Mouse (Mus musculus) forebrain, embryonic 16.5 days (tissue): ENCODE results near the gene Gad2. TPM values are rescaled to one million over a fixed set of nuclear protein-coding genes. Genes with fewer than 3 reads are reported as not detected.
A peak's percentile ranks its signal among the peaks of the same experiment; 100 is the strongest.

Experiments
- ATAC-seq: fragments of 200-750 bp; cut with Nextera tagmentation; 2 replicates; pipeline ENCODE4 v1.8.0; 2017; ENCODE audit warnings: mild to moderate bottlenecking, moderate library complexity
- H3K27ac ChIP-seq: fragments of 300-500 bp; sonication (generic); 2 replicates; pipeline ENCODE4 v1.5.1; 2014; ENCODE audit warnings: low read length, control low read depth
- H3K27me3 ChIP-seq: fragments of 300-500 bp; sonication (generic); replicated peaks from 2 replicates; pipeline ENCODE4 v1.6.1; 2014; ENCODE audit warnings: low read length; ENCODE audit not compliant: control insufficient read depth, insufficient read depth
- H3K36me3 ChIP-seq: fragments of 300-500 bp; sonication (generic); 2 replicates; pipeline ENCODE4 v1.6.1; 2014; ENCODE audit not compliant: control insufficient read depth, insufficient read depth
- H3K4me1 ChIP-seq: fragments of 300-500 bp; sonication (generic); replicated peaks from 2 replicates; pipeline ENCODE4 v1.6.1; 2014; ENCODE audit warnings: low read length; ENCODE audit not compliant: control insufficient read depth, insufficient read depth
- H3K4me2 ChIP-seq: fragments of 300-500 bp; sonication (generic); 2 replicates; pipeline ENCODE4 v1.6.1; 2014; ENCODE audit warnings: mild to moderate bottlenecking, low read length, control low read depth
- H3K4me3 ChIP-seq: fragments of 300-500 bp; sonication (generic); replicated peaks from 2 replicates; pipeline ENCODE4 v1.5.1; 2014; ENCODE audit warnings: mild to moderate bottlenecking, low read length, control low read depth
- H3K9ac ChIP-seq: fragments of 300-500 bp; sonication (generic); replicated peaks from 2 replicates; pipeline ENCODE4 v1.6.1; 2014; ENCODE audit warnings: low read depth, low read length, control low read depth
- H3K9me3 ChIP-seq: fragments of 300-500 bp; sonication (generic); 2 replicates; pipeline ENCODE4 v1.6.1; 2016; ENCODE audit warnings: low read length; ENCODE audit not compliant: control insufficient read depth
- WGBS: fragments of 180-500 bp; shearing (Covaris S2); extraction: QIAGEN DNeasy Blood & Tissue Kit; methylation state at CpG from one replicate; pipeline ENCODE4 v1.1.7; 2014; 5-methylcytosine and 5-hydroxymethylcytosine counted together
- polyA plus RNA-seq: library from polyadenylated mRNA; unstranded; fragments of >200 nt; fragmentation: Nextera tagmentation; extraction: Ambion mirVana; gene quantifications from 2 replicates; pipeline ENCODE4 v1.2.1, GENCODE M21; 2015

Gad2 gene
- polyA plus RNA-seq, 1 experiment from 2014 or later: 74.4 TPM

GRCm38 (mm10) chr2:22620534-22620933 is 1.5 kb upstream of the Gad2 start:
- H3K36me3 ChIP-seq: no peaks in the 10 kb centered on the region
- peak overlapping the region; percentile 97 for H3K27ac ChIP-seq
- H3K4me3 ChIP-seq: peak overlapping the region; percentile 50
- H3K9me3 ChIP-seq: no peaks in the 10 kb centered on the region
- H3K4me1 ChIP-seq: peaks cover 50% of the 10 kb centered on the region
- peaks cover 22% of the 10 kb centered on the region for H3K27me3 ChIP-seq
- peak overlapping the region; percentile 79 for H3K9ac ChIP-seq
- 3% methylated on average over 7 of the region's 7 CpGs for WGBS
- peak; percentile 16 for ATAC-seq
- H3K4me2 ChIP-seq: peak overlapping the region; percentile 62

DNA sequence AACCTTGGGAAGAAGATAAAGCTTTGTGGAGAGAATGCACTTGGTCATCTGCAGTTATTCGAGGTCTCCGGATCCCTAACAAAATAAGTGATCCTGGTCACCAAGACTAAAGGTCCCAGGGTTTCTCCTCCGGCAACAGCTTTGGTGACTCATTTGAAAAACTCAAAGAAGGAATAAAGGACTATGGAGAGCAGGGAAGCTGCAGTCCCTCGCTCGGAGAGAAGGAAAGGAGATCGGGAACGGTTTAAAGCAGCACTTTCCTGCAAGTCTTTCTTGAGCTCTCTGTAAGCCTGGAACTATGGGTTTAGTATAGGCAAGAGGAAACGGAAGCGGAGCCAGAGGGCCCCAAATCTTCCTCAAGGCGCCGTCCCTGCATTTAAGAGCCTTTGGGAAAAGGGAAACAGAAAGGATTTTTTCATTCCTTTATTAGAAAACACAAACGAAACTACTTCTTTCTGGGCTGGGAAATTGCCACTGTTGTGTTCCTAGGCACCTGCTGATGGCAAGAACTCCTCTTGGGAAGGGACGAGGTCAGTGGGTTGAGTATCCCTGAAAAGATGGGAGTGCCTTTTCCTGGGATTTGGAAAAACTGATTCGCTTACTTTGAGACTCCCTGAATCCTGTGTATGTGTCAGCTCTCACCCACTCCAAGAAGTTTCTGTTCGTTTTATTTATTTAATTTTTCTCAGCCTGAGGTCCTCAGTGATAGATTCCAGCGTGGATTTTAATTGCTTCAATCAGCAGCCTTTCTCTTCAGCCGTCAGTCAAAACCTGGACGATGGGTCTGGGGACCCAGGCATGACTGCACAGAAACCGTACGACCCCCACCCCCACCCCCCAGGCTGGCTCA is 802 bp upstream of the Gad2 start:
- H3K27me3 ChIP-seq: peaks cover 22% of the 10 kb centered on the region
- 6% methylated on average over 20 of the region's 20 CpGs for WGBS
- ATAC-seq: peak; percentile 29

GRCm38 (mm10) chr2:22623111-22624070 is 1.4 kb downstream of the Gad2 start:
- peak overlapping the region; percentile 97 for H3K27ac ChIP-seq
- under 1% methylated on average over 60 of the region's 60 CpGs for WGBS
- ATAC-seq: no peak
- no peaks in the 10 kb centered on the region for H3K36me3 ChIP-seq
- H3K4me2 ChIP-seq: peak overlapping the region; percentile 62
- H3K4me3 ChIP-seq: peak overlapping the region; percentile 50
- no peaks in the 10 kb centered on the region for H3K9me3 ChIP-seq
- H3K9ac ChIP-seq: peak overlapping the region; percentile 79
- peaks cover 47% of the 10 kb centered on the region for H3K4me1 ChIP-seq
- H3K27me3 ChIP-seq: peaks cover 27% of the 10 kb centered on the region

More for the DNA sequence above, 802 bp upstream of the Gad2 start:
- H3K9ac ChIP-seq: peak overlapping the region; percentile 79
- peak overlapping the region; percentile 62 for H3K4me2 ChIP-seq
- peak overlapping the region; percentile 50 for H3K4me3 ChIP-seq
- H3K9me3 ChIP-seq: no peaks in the 10 kb centered on the region
- H3K4me1 ChIP-seq: peaks cover 50% of the 10 kb centered on the region
- H3K36me3 ChIP-seq: no peaks in the 10 kb centered on the region
- peak overlapping the region; percentile 97 for H3K27ac ChIP-seq

DNA sequence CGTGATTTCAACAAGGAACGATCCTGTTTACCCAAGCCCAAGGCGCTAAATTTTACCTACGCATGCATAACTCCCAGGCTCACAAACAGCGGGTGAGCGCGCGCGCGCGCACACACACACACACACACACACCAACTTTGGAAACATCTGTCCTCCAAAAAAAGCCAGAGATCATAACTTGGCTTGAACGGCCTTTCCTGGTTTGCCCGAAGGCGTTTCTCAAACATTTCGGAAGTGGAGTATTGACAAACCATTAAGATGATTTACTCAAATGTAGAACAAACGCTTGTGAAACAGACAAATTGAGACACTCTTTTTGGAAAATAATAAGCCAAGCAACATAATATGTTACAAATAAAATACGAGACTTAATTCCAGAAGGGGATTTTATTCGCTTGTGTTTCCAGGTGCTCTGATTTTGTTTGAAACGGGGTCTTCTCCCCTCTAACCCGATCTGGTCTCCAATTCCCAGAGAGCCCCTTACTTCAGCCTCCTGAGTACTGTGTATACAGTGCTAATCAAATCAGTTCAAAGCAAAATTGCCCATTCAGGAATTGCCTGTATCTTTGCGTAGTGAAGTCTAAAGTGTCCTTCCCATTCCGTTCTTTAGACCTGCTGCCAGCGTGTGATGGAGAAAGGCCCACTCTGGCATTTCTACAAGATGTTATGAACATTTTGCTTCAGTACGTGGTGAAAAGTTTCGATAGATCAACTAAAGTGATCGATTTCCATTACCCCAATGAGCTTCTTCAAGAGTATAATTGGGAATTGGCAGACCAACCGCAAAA is 2.4 kb downstream of the Gad2 start:
- Histone ChIP-seq H3K4me3 (peak overlapping the region; percentile 50), H3K36me3 (no peaks in the 10 kb centered on the region), H3K9me3 (no peaks in the 10 kb centered on the region), H3K9ac (peak overlapping the region; percentile 79), H3K27ac (peak overlapping the region; percentile 97), H3K4me1 (peaks cover 44% of the 10 kb centered on the region), H3K4me2 (peak overlapping the region; percentile 62), H3K27me3 (peaks cover 23% of the 10 kb centered on the region)
- ATAC-seq: no peak
- WGBS: 3% methylated on average over 27 of the region's 27 CpGs

DNA sequence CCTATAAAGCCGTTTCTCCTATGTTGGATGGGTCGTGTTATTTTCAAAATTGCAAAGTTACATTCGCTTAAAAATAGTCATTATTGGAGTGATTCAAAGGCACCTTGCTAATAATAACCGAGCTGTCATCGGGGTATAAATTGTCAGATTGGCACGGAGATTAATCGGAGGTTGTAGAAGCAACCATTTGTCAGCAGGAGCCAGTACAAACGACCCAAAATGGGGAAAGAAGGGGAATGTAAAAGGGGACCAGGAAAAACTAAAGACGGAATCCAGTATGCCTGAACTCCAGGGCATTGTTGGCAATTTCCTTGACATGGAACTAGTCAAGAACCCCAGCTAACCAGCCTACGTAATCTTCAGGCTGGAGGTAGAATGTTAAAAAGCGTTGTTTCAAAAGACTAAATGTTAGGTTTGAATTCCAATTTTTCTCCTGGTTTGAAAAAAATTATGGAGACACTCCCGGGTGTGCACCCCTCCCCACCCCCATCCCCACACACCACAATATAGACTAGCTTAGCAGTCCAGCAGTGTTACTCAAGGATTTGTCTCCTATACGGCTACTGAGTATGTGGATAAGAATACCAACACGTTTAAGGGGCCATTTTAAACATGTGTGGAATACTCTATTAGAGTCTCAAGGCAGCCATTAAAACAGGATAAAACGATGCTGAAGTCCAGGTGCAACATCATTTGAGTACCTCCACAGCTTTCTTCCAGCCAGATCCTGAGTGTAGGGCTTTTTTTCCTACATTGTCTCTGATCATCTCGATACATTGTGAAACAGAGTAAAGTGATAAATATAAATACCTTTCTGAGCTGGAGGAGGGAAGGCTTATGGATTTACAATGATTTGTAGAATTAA is 3.3 kb downstream of the Gad2 start:
- Histone ChIP-seq H3K9ac (peak overlapping the region; percentile 79), H3K4me2 (peak overlapping the region; percentile 62), H3K27me3 (peaks cover 21% of the 10 kb centered on the region), H3K4me3 (peak overlapping the region; percentile 50), H3K4me1 (peaks cover 37% of the 10 kb centered on the region), H3K9me3 (no peaks in the 10 kb centered on the region), H3K36me3 (no peaks in the 10 kb centered on the region), H3K27ac (peak overlapping the region; percentile 85)
- 5% methylated on average over 16 of the region's 16 CpGs for WGBS
- no peak for ATAC-seq

- Histone ChIP-seq H3K4me2 (peak overlapping the region; percentile 43), H3K27ac (peak overlapping the region; percentile 76), H3K27me3 (peaks cover 21% of the 10 kb centered on the region), H3K4me1 (peaks cover 22% of the 10 kb centered on the region), H3K9ac (peak overlapping the region; percentile 55), H3K9me3 (no peaks in the 10 kb centered on the region), H3K4me3 (peak overlapping the region; percentile 35), H3K36me3 (no peaks in the 10 kb centered on the region; the same call in 1 of the 2 replicates)
- peak; percentile 51 for ATAC-seq
- 25% methylated on average over 3 of the region's 3 CpGs for WGBS
Observed at GRCm38 (mm10) chr2:22627147-22627666, 5.2 kb downstream of the Gad2 start.

- peak overlapping the region; percentile 43 for H3K4me2 ChIP-seq
- peaks cover 15% of the 10 kb centered on the region for H3K4me1 ChIP-seq
- peaks cover 21% of the 10 kb centered on the region for H3K27me3 ChIP-seq
- ATAC-seq: no peak
- H3K4me3 ChIP-seq: peak overlapping the region; percentile 35
- H3K36me3 ChIP-seq: no peaks in the 10 kb centered on the region; the same call in 1 of the 2 replicates
- peak overlapping the region; percentile 76 for H3K27ac ChIP-seq
- peak overlapping the region; percentile 55 for H3K9ac ChIP-seq
- H3K9me3 ChIP-seq: no peaks in the 10 kb centered on the region
- WGBS: 23% methylated on average over 5 of the region's 5 CpGs
Observed at GRCm38 (mm10) chr2:22627819-22628432, 5.9 kb downstream of the Gad2 start.
